Mouse (Mus musculus) splenic B cell, adult 2 months (primary cell): ENCODE measurements at regions not wholly inside any gene's neighbourhood (a gene's known extent, or its start where the extent isn't known, plus 50 kb on each side); places are given as distances from the start of the nearest gene placed in this dataset.
A peak's percentile ranks its signal among the peaks of the same experiment; 100 is the strongest.

Experiments used
- DNase-seq: peaks from one replicate; pipeline ENCODE4 v3.0.0-alpha.2; 2011; ENCODE audit warnings: low read depth, low spot score
- H3K27me3 ChIP-seq: 2 replicates; pipeline ENCODE4 v1.6.1; 2012; ENCODE audit warnings: mild to moderate bottlenecking, low read length, moderate library complexity, mixed read lengths; ENCODE audit not compliant: control insufficient read depth, poor library complexity, insufficient read depth, severe bottlenecking
- H3K36me3 ChIP-seq: 2 replicates; pipeline ENCODE4 v1.6.1; 2012; ENCODE audit warnings: mild to moderate bottlenecking, low read length, moderate library complexity, mixed read lengths; ENCODE audit not compliant: control insufficient read depth, poor library complexity, insufficient read depth, severe bottlenecking

DNA sequence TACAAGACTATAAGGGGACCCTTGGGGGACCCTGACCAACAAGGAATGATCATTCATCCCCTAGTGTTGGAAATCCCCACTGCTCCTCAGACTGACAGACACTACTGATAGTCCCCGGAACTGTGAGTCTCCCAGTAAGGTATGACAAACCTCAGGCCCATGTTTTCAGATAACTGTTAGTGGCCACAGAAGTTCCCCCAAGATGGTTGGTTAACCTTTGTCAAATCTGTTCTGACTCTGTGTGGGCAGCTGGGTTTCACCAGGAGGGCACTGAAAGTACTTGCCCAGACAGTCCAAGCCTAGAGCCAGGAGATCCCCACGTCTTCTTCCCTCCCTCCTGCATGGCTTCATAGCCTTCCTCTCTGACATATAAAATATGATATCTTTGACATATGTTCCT, 173.5 kb upstream of the Cxcr4 start:
- no peak for DNase-seq
- Histone ChIP-seq H3K27me3 (no peaks in the 10 kb centered on the region), H3K36me3 (no peaks in the 10 kb centered on the region)

DNA sequence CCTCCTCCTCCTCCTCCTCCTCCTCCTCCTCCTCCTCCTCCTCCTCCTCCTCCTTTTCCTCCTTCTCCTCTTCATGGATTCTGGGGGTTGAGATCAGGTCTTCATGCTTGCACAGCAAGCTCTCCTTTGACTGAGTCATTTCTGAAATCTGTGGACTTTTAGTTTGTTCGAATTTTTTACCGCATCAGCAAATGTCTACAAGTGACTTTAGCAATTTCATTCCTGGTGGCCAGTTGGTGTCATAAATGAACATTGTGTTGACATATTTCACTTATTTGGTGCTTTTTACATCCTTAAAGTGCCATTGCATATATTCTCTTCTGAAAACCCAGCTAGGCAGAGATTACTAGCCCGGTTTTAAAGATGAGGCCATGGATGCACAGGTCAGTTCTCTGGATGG, 173.0 kb upstream of the Cxcr4 start:
- H3K27me3 ChIP-seq, result no peaks in the 10 kb centered on the region
- DNase-seq, result no peak
- H3K36me3 ChIP-seq, result no peaks in the 10 kb centered on the region

DNA sequence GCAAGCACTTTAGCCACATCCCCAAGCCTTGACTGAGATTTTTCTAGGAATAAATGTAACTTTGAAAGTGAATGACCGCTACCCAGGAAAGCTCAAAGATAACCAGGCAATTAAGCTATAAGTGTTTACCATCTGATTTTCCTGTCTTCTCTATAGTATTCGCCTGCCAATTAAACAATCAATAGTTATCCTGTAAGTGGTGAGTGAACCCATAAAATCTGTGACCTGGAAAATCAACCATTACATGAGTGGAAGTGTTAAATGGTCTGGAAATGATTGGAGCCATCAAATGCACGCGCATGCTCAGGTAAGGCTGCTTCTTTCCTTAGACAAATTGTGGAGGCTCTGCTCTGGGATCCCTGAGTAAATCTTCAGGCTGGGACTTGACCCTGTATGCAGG, 170.8 kb upstream of the Cxcr4 start:
- Histone ChIP-seq H3K36me3 (no peaks in the 10 kb centered on the region), H3K27me3 (no peaks in the 10 kb centered on the region)
- no peak for DNase-seq

DNA sequence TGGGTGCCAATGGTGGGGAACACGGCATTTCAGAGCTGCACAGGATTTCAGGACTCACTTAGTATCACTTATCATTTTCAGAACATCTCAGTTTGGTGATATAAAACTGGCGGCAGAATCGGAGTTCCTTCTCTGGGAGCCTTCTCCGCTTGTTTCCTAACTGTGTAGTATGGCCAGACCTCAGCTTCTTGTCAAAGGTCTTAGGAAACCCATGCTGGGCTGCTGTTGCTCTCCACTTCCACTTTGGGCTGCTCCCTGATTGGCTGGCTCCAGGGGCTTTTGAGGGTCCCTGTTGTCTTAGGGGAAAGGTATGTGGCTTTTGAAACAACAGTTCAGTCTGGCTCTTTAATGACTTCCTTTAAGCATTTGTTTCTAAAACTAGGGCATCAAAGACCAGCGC, 170.0 kb upstream of the Cxcr4 start:
- no peak for DNase-seq
- Histone ChIP-seq H3K36me3 (no peaks in the 10 kb centered on the region), H3K27me3 (no peaks in the 10 kb centered on the region)

DNA sequence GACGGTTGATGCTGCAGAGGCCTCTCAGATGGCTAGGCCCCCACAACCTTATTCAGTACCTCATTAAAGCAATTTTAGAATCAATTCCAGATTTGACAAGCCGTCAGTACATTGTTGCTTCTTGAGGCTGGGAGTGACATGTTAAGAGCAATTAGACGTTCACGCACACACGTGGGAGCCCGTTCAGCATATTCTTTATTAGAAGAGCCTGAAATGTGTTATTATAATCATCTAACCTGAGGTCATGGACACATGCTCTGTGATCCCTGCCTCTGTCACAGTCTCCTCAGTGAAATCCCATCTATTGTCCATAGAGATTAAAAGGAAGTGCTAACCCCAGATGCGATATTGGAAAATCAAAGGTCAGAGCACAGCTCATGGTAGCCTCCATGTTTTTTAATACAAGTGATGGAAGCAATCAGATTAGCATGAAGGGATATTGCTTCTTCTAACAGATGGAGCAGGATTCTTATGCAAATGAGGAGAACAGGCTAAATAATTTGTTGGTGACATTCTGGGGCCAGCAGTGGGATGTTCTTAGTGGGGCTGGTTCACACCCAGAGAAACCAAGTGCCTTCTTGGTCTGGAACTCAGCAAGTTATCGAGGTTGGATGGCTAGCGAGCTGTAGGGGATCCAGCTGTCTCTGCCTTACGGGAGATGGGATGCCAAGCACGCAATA, 166.8 kb upstream of the Cxcr4 start:
- no peak for DNase-seq
- no peaks in the 10 kb centered on the region for H3K27me3 ChIP-seq
- no peaks in the 10 kb centered on the region for H3K36me3 ChIP-seq

DNA sequence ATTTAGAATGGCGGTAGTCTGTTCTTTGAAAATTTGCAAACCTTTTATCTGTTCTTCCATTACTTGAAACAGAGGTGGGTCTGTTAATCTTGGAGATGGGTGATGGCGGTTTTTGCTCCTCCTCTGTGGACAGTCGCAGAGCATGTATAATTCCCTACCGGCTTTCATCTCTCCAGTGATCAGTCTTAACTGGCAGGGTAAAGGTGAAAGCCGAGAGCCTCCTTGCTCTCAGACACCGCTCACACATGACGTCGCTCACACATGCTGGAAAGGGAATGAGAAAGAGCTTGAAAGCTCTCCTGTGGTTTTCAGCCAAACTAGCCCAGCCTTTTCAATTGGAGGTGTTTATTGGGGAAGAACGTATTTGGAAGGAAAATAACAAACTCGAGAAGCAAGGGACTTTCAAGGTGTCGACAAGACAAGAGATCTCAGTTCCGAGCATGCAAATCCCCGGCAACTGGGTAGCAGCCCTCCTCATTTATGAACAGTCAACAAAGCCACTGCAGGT, 166.3 kb upstream of the Cxcr4 start:
- Histone ChIP-seq H3K27me3 (no peaks in the 10 kb centered on the region), H3K36me3 (no peaks in the 10 kb centered on the region)
- no peak for DNase-seq

DNA sequence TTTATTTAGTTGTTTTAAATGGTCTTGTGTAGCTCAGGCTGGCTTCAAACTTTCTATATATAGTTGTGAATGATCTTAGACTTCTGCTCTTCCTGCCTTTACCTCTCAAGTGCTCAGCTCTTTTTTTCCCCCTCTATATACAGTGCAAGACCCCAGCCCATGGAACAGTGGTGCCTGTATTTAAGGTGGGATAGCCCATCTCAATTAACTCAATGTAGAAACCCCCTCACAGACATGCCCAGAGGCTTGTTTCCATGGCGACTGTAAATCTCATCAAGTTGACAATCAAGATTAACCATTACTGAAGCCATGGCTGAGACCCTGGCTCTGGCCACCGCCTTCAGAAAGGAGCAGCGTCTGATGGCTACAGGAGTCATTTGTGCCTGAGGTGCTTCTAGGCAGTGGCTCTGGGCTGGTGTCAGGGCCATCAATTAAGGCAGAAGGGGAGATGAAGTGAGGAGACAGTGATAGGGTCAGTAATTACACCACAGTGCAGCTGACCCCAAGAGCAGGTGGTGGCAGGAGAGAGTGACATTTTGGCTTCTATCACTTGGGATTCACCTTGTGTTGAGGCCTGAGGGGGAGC, 161.4 kb upstream of the Cxcr4 start:
- H3K36me3 ChIP-seq, result no peaks in the 10 kb centered on the region
- no peaks in the 10 kb centered on the region for H3K27me3 ChIP-seq
- no peak for DNase-seq

DNA sequence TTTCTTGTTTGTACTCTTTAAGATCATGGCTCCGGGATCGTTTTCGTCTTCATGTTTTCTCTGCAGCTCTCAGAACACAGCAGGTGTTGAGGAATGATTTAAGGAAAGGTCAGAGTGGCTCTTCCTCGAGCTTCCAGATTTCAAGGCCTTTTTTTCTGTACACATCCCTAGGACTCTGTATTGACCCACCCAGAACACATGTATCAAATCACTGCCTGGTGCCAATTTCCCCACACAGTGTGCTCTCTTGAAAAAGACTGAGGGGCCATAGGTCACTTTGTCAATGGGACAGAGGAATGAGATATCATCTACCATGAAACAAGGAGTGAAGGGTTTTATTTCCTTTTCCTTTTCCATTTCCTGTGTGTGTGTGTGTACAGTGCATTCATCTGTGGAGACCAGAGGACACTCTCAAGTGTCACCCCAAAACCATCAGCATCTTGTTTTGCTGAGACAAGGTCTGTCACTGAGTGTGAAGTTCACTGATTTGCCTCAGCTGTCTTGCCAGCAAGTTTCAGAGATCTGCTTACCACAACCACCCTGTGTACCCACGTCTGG, 157.4 kb upstream of the Cxcr4 start:
- H3K27me3 ChIP-seq, result no peaks in the 10 kb centered on the region
- no peaks in the 10 kb centered on the region for H3K36me3 ChIP-seq
- no peak for DNase-seq

DNA sequence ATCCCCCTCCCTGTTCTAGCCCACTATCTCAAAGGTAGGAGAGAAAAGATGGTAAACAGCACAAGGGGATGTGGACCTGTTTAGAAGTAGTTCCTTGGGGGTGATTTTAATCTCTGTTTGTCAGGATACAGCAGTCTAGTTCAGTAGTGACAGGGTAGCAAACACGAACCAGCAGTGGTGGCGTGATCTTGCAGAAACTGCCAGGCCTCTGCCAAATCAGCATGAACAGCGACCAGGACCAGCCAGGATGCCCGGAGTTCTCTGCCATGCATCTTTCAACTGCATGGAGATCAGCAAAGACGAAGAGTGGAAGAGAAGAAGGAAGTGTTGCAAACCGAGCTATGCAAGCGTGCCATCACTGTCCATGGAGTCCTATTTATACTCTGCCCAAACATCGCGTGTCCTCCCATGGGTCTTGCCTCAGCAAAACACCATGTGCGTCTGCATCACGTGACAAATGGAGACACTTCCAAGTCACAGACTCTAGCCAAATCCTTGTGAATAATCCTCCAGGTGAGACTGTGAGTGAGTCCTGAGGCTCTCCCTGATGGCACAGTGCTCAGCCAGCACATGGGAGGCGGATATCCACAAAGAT, 155.2 kb upstream of the Cxcr4 start:
- peak; percentile 39 for DNase-seq
- no peaks in the 10 kb centered on the region for H3K27me3 ChIP-seq
- H3K36me3 ChIP-seq, result no peaks in the 10 kb centered on the region

DNA sequence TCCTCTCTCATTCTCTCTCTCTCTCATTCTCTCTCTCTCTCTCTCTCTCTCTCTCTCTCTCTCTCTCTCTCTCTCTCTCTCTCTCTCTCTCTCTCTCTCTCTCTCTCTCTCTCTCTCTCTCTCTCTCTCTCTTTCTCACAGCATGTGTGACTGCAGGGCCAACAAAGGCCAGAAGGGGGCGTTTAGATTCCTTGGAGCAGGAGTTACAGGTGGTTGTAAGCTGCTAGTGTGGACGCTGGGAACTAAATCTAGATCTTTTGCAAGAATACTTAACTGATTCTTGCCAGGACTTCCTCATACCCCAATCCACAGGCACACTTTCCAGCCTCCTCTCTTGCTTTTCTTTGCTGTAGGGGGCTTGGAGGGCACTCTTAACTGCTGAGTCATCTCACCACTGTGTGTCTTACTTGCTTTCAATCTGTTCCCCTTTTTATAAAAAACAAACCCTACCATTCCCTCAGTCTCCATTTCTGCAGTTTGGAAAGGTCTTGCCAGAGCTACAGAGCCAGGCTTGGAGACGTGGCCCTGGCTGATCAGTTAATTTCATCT, 154.4 kb upstream of the Cxcr4 start:
- DNase-seq, result peak; percentile 31
- H3K27me3 ChIP-seq, result no peaks in the 10 kb centered on the region
- no peaks in the 10 kb centered on the region for H3K36me3 ChIP-seq

DNA sequence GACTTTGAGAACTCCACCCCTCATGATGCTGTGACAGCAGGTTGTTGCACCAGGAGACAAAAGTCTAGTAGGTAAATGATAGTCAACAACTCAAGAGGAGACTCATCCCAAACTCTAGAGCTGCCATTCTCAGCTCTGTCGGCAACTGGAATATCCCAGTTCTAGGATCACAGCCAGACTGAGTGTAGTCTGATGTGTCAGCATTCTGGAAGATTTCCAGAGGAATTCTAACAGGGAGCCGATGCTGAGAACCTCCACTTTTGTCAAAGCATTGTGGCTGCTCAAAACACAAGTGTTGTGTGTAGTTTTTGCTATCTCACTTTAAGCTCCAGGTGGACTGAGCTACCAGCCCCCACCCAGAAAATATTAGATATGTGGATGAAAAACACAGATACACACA, 148.5 kb upstream of the Cxcr4 start:
- H3K27me3 ChIP-seq, result no peaks in the 10 kb centered on the region
- no peak for DNase-seq
- no peaks in the 10 kb centered on the region for H3K36me3 ChIP-seq

DNA sequence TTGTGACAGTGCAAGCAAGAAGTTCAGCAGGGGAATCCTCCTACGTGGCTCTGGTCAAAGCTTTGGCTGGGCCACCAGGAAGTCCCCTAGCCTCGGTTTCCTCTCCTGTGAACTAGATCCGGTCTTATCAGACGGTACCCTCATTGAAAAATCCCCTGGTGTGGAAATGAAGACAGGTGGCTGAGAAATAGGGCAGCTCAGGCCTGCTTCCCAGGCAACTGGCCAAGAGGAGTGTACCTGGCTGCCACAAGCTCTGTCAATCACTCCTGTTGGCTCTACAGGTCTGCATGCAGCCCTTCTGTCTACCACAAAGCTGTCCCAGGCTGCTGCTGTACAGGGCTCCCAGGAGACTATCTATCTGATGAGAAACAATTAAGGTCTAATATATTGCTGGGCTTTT, 146.1 kb upstream of the Cxcr4 start:
- DNase-seq, result no peak
- H3K27me3 ChIP-seq, result no peaks in the 10 kb centered on the region
- no peaks in the 10 kb centered on the region for H3K36me3 ChIP-seq

DNA sequence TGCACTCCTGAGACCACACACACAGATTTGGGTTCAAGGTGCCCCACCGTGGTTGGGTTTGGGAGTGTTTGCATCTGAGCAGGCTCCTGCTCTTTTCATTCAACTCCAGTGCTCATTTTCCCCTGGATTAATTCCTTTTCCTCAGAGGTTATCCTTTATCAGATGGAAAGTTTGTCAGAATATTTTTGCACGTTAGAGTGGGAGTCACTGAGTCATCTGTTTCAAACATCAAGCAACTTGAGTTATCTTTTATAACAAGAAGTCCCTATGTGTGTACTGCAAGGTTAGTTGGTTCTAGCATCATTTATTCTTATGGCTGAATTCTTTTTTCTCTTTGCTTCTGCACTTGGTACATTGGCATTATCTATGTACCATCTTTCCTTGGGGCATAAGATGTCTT, 142.8 kb upstream of the Cxcr4 start:
- Histone ChIP-seq H3K27me3 (no peaks in the 10 kb centered on the region), H3K36me3 (no peaks in the 10 kb centered on the region)
- DNase-seq, result no peak

DNA sequence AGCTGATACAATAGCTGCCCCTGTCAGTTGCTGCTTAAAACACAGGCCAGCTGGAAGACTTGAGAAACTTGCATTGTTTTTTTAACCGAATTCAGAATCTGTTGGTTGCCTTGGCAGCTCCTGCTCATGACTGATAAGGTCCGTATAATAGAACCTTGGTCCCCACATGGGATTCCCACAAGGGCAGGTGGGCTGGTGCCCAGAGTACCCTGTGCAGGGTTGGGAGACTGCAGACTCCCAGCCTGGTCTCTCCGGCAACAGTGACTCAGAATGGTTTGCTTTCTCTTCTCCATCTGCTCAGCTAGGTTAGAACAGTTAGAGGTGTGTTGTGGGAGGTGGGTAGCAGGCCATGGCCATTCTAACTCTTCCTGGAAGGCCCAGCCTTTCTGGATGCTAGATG, 139.4 kb upstream of the Cxcr4 start:
- Histone ChIP-seq H3K36me3 (no peaks in the 10 kb centered on the region), H3K27me3 (no peaks in the 10 kb centered on the region)
- no peak for DNase-seq

DNA sequence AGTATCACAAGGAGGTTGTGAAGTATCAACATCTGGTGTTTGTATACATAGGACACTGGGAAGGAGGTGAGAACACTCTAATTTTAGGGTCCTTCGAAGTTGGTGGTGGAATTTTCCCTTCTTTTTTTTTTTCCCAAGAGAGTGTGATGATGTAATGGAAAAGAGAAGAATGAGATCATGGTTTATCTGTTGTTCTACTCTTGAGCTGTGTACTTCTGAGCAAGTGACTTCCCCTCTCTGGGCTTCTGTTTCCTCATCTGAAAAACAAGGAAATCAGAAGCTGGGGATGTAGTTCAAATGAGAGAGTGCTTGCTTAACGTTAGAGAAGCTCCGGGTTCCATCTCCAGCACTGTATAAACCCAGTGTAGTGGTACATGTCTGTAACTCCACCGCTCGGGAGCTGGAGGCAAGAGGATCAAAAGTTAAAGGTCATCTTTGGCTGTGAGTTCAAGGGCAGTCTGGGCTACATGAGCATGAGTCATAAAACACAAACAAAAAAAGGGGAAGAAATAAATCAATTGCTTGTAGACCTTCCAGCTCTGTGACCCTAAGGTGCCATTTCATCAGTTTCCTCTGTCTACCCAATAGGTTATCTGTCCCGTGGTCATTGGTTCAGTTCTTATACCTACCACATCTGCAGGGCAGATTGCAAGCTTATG, 132.5 kb upstream of the Cxcr4 start:
- DNase-seq, result peak; percentile 68
- no peaks in the 10 kb centered on the region for H3K27me3 ChIP-seq
- H3K36me3 ChIP-seq, result no peaks in the 10 kb centered on the region
